Mouse (Mus musculus) ovary, adult 18-20 months (tissue): ENCODE measurements at regions not wholly inside any gene's neighbourhood (a gene's known extent, or its start where the extent isn't known, plus 50 kb on each side); places are given as distances from the start of the nearest gene placed in this dataset.

Experiments
- DNase-seq: peaks from one replicate; pipeline ENCODE4 v3.0.0; 2022; ENCODE audit warnings: low spot score, mixed read lengths

- DNase-seq: no peak
Observed at GRCm38 (mm10) chr11:24688160-24688782, 610.4 kb downstream of the Bcl11a start.

GRCm38 (mm10) chr11:24689807-24690333, 612.0 kb downstream of the Bcl11a start:
- peak; percentile 4 for DNase-seq

GRCm38 (mm10) chr11:24693926-24694325, 616.1 kb downstream of the Bcl11a start:
- no peak for DNase-seq

- no peak for DNase-seq
Observed at GRCm38 (mm10) chr11:24695010-24695720, 617.3 kb downstream of the Bcl11a start.

GRCm38 (mm10) chr11:24696561-24696960, 618.7 kb downstream of the Bcl11a start:
- DNase-seq: no peak

- DNase-seq: no peak
Observed at GRCm38 (mm10) chr11:24708790-24709189, 630.9 kb downstream of the Bcl11a start.

- no peak for DNase-seq
Observed at GRCm38 (mm10) chr11:24716539-24717287, 638.9 kb downstream of the Bcl11a start.

- no peak for DNase-seq
Observed at GRCm38 (mm10) chr11:24724259-24724937, 646.5 kb downstream of the Bcl11a start.

GRCm38 (mm10) chr11:24726331-24726730, 648.5 kb downstream of the Bcl11a start:
- no peak for DNase-seq

- DNase-seq: no peak
Observed at GRCm38 (mm10) chr11:24727404-24727803, 649.5 kb downstream of the Bcl11a start.

GRCm38 (mm10) chr11:24731431-24731830, 653.6 kb downstream of the Bcl11a start:
- no peak for DNase-seq

- DNase-seq: no peak
Observed at GRCm38 (mm10) chr11:24739710-24740255, 661.9 kb downstream of the Bcl11a start.

- no peak for DNase-seq
Observed at GRCm38 (mm10) chr11:24740466-24740865, 662.6 kb downstream of the Bcl11a start.

GRCm38 (mm10) chr11:24742561-24742960, 664.7 kb downstream of the Bcl11a start:
- DNase-seq: no peak

- no peak for DNase-seq
Observed at GRCm38 (mm10) chr11:24743439-24743838, 665.6 kb downstream of the Bcl11a start.

- DNase-seq: no peak
Observed at GRCm38 (mm10) chr11:24745841-24746240, 668.0 kb downstream of the Bcl11a start.

- no peak for DNase-seq
Observed at GRCm38 (mm10) chr11:24750144-24750779, 672.4 kb downstream of the Bcl11a start.

- DNase-seq: no peak
Observed at GRCm38 (mm10) chr11:24758130-24758529, 680.3 kb downstream of the Bcl11a start.

- no peak for DNase-seq
Observed at GRCm38 (mm10) chr11:24783470-24783869, 705.6 kb downstream of the Bcl11a start.

GRCm38 (mm10) chr11:24789120-24789519, 711.3 kb downstream of the Bcl11a start:
- DNase-seq: no peak

- DNase-seq: no peak
Observed at GRCm38 (mm10) chr11:24795510-24796211, 717.8 kb downstream of the Bcl11a start.
